Mouse (Mus musculus): ENCODE data around the gene Smg9. TPM values are rescaled to one million over a fixed set of nuclear protein-coding genes. Genes with fewer than 3 reads are reported as not detected.

The Smg9 gene
- total RNA-seq, 1 experiment: 25.7 TPM

DNA sequence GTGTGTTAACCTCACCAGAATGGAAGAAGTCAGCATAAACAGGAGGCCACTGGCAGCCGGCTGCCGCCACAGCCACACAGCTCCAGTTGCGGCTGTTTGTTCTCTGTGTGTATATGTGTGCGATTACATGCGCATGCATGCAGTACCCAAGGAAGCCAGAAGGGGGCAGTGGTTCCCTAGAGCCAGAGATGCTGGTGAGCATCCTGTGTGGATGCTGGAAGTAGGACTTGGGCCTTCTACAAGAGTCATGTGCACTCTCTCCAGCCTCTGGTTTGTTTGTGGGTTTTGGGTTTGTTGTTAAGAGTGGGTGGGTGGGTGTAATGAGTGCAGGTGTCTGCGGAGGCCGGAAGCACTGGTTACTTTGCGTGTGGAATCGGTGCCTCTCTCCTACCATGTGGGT, 3.4 kb downstream of the Smg9 start:
- TF ChIP-seq MAFK (IDR thresholded peaks at IDR 0.05; ENCODE audit: insufficient read depth, low read depth, low read length) (no peak), HCFC1 (IDR thresholded peaks at IDR 0.05; ENCODE audit: borderline replicate concordance, insufficient read depth, low read length) (peak; percentile 36; the same call in 1 of the 2 replicates)
- in situ Hi-C loops (cut with MboI; ENCODE audit: low sequenced_read_pairs in 2 of 2, unreplicated experiment in 2 of 2): loop anchor here in 1 of 2 experiments (25.0 kb wide), 1 partner anchor 109 kb away; the partner anchor contains the start of genes AC161166.1 and Zfp428
- H3K9ac ChIP-seq (ENCODE audit: insufficient read depth, low read depth, low read length, poor library complexity, severe bottlenecking): no peak overlapping the region
- H3K27ac ChIP-seq (ENCODE audit: insufficient read depth, low read depth, low read length, poor library complexity, severe bottlenecking): no peak overlapping the region
- DNase-seq (ENCODE audit: low read depth, low spot score): no peak
- H3K4me1 ChIP-seq (ENCODE audit: control insufficient read depth in 2 of 2, insufficient read depth in 2 of 2, low read length in 2 of 2, poor library complexity in 1 of 2): peaks cover 0 to 2% of the 10 kb centered on the region in 2 experiments; a peak in 1 of 4 replicates
- H3K36me3 ChIP-seq (ENCODE audit: control insufficient read depth, insufficient read depth, low read length, poor library complexity, severe bottlenecking): peaks cover 6% of the 10 kb centered on the region; the same call in 1 of the 2 replicates
- H3K4me3 ChIP-seq (ENCODE audit: insufficient read depth in 1 of 2, low read depth in 1 of 2, low read length in 2 of 2, poor library complexity in 1 of 2, severe bottlenecking in 1 of 2): no peak overlapping the region
- H3K9me3 ChIP-seq (ENCODE audit: control insufficient read depth, insufficient read depth, low read depth, low read length): no peaks in the 10 kb centered on the region

DNA sequence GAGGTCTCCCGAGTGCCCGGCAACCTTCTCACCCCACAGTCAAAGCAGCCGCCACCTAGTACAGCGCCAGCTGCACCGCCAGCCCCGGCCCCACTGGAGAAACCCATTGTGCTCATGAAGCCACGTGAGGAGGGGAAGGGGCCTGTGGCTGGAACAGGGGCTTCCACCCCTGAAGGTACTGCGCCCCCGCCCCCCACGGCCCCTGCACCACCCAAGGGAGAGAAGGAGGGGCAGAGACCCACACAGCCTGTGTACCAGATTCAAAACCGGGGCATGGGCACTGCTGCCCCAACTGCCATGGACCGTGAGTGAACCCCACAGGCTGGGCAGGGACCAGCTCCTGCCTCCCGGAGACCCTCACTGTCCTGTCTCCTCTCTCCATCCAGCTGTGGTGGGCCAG, 6.2 kb downstream of the Smg9 start:
- Histone ChIP-seq H3K36me3 (ENCODE audit: control insufficient read depth, insufficient read depth, low read length, poor library complexity, severe bottlenecking) (peaks cover 12% of the 10 kb centered on the region; the same call in 1 of the 2 replicates), H3K4me1 (ENCODE audit: control insufficient read depth in 2 of 2, insufficient read depth in 2 of 2, low read length in 2 of 2, poor library complexity in 1 of 2) (peaks cover 0 to 2% of the 10 kb centered on the region in 2 experiments; a peak in 1 of 4 replicates), H3K27ac (ENCODE audit: insufficient read depth, low read depth, low read length, poor library complexity, severe bottlenecking) (no peak overlapping the region), H3K4me3 (ENCODE audit: insufficient read depth in 1 of 2, low read depth in 1 of 2, low read length in 2 of 2, poor library complexity in 1 of 2, severe bottlenecking in 1 of 2) (no peak overlapping the region), H3K9ac (ENCODE audit: insufficient read depth, low read depth, low read length, poor library complexity, severe bottlenecking) (no peak overlapping the region), H3K9me3 (ENCODE audit: control insufficient read depth, insufficient read depth, low read depth, low read length) (no peaks in the 10 kb centered on the region)
- in situ Hi-C loops (cut with MboI; ENCODE audit: low sequenced_read_pairs in 2 of 2, unreplicated experiment in 2 of 2): loop anchor here in 1 of 2 experiments (25.0 kb wide), 1 partner anchor 107 kb away; the partner anchor contains the start of genes AC161166.1 and Zfp428
- no peak for DNase-seq (ENCODE audit: low read depth, low spot score)
- TF ChIP-seq HCFC1 (IDR thresholded peaks at IDR 0.05; ENCODE audit: borderline replicate concordance, insufficient read depth, low read length) (no peak), ZNF384 (IDR thresholded peaks at IDR 0.05; ENCODE audit: low read depth, low read length) (no peak), MAFK (IDR thresholded peaks at IDR 0.05; ENCODE audit: insufficient read depth, low read depth, low read length) (no peak), ZC3H11A (IDR thresholded peaks at IDR 0.05; ENCODE audit: borderline replicate concordance, low read depth, low read length) (no peak), CHD2 (IDR thresholded peaks at IDR 0.05; ENCODE audit: low read depth, low read length) (no peak)

DNA sequence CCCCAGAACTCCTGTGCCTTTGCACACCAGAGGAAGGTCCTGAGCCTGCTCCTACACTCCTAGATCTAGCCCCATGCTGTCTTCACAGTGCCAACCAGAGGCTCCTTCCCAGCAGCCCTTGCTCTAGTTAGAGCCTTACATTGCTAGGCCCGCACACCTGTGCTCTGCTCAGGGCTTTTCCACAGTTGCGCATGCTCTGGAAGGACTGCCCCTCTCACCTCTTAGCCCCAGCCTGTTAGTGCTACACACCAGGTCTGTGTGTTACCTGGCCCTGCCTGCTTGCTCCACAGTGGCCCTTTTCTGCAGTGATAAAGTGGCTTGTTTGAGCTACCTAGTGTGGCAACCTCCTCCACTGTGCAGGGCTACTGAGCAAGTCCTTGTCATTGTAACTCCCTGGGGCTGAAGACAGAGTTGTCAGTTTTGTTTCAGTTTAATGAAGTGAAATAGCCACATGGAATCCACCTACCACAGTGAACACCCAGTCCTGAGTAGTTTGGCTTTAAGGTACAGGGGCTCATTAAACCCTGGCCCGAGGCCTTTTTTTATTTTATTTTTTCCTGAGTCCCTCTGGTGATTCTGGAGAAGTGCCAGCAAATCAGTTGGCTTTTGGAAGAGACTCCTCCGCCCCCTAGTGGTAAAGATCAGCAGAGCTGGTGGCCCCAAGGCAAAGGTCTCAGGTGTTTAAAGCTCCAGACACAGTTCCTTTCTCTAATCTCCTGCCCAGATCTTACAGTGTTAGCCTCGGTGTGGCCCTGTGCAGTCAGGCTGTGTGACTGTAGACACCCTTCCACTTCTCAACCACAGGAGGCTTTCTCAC, 7.3 kb downstream of the Smg9 start:
- H3K36me3 ChIP-seq (ENCODE audit: control insufficient read depth, insufficient read depth, low read length, poor library complexity, severe bottlenecking): peaks cover 12% of the 10 kb centered on the region; the same call in 1 of the 2 replicates
- no peak overlapping the region for H3K27ac ChIP-seq (ENCODE audit: insufficient read depth, low read depth, low read length, poor library complexity, severe bottlenecking)
- no peak overlapping the region for H3K9ac ChIP-seq (ENCODE audit: insufficient read depth, low read depth, low read length, poor library complexity, severe bottlenecking)

DNA sequence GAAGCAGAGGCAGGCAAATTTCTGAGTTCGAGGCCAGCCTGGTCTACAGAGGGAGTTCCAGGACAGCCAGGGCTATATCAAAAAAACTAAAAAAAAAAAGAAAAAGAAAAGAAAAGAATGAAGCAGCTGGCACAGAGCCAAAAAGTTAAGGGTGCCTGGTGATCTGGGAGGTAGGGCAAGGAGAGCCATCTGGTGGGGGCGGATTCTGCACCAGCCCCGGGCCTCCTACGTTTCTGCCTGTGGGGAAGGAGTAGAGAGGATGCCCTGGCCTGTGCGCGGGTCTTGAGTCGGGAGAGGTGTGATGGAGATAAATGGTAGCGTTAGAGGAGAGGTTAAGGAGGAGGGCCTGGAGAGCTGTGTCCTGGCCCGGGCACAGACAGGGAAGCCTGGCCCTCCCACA, 8.8 kb downstream of the Smg9 start:
- no peak for TF ChIP-seq CHD2 (IDR thresholded peaks at IDR 0.05; ENCODE audit: low read depth, low read length)
- no peak for TF ChIP-seq HCFC1 (IDR thresholded peaks at IDR 0.05; ENCODE audit: borderline replicate concordance, insufficient read depth, low read length)
- no peak for TF ChIP-seq ZNF384 (IDR thresholded peaks at IDR 0.05; ENCODE audit: low read depth, low read length)
- TF ChIP-seq ZC3H11A (IDR thresholded peaks at IDR 0.05; ENCODE audit: borderline replicate concordance, low read depth, low read length): no peak
- no peak for TF ChIP-seq MAFK (IDR thresholded peaks at IDR 0.05; ENCODE audit: insufficient read depth, low read depth, low read length)
- in situ Hi-C loops (cut with MboI; ENCODE audit: low sequenced_read_pairs in 2 of 2, unreplicated experiment in 2 of 2): loop anchor here in 1 of 2 experiments (25.0 kb wide), 1 partner anchor 104 kb away; the partner anchor contains the start of genes AC161166.1 and Zfp428
- Histone ChIP-seq H3K27ac (ENCODE audit: insufficient read depth, low read depth, low read length, poor library complexity, severe bottlenecking) (no peak overlapping the region), H3K4me1 (ENCODE audit: control insufficient read depth in 2 of 2, insufficient read depth in 2 of 2, low read length in 2 of 2, poor library complexity in 1 of 2) (peaks cover 0 to 4% of the 10 kb centered on the region in 2 experiments; a peak in 1 of 4 replicates), H3K4me3 (ENCODE audit: insufficient read depth in 1 of 2, low read depth in 1 of 2, low read length in 2 of 2, poor library complexity in 1 of 2, severe bottlenecking in 1 of 2) (no peak overlapping the region), H3K36me3 (ENCODE audit: control insufficient read depth, insufficient read depth, low read length, poor library complexity, severe bottlenecking) (peaks cover 14% of the 10 kb centered on the region; the same call in 1 of the 2 replicates), H3K9ac (ENCODE audit: insufficient read depth, low read depth, low read length, poor library complexity, severe bottlenecking) (no peak overlapping the region), H3K9me3 (ENCODE audit: control insufficient read depth, insufficient read depth, low read depth, low read length) (no peaks in the 10 kb centered on the region)
- DNase-seq (ENCODE audit: low read depth, low spot score): no peak

More for the DNA sequence above, 7.3 kb downstream of the Smg9 start:
- peaks cover 0 to 2% of the 10 kb centered on the region in 2 experiments; a peak in 1 of 4 replicates for H3K4me1 ChIP-seq (ENCODE audit: control insufficient read depth in 2 of 2, insufficient read depth in 2 of 2, low read length in 2 of 2, poor library complexity in 1 of 2)
- in situ Hi-C loops (cut with MboI; ENCODE audit: low sequenced_read_pairs in 2 of 2, unreplicated experiment in 2 of 2): loop anchor here in 1 of 2 experiments (25.0 kb wide), 1 partner anchor 106 kb away; the partner anchor contains the start of genes AC161166.1 and Zfp428
- peak; percentile 70 for DNase-seq (ENCODE audit: low read depth, low spot score)
- no peaks in the 10 kb centered on the region for H3K9me3 ChIP-seq (ENCODE audit: control insufficient read depth, insufficient read depth, low read depth, low read length)
- TF ChIP-seq ZC3H11A (IDR thresholded peaks at IDR 0.05; ENCODE audit: borderline replicate concordance, low read depth, low read length) (no peak), MAFK (IDR thresholded peaks at IDR 0.05; ENCODE audit: insufficient read depth, low read depth, low read length) (no peak), CHD2 (IDR thresholded peaks at IDR 0.05; ENCODE audit: low read depth, low read length) (no peak), HCFC1 (IDR thresholded peaks at IDR 0.05; ENCODE audit: borderline replicate concordance, insufficient read depth, low read length) (no peak)
- H3K4me3 ChIP-seq (ENCODE audit: insufficient read depth in 1 of 2, low read depth in 1 of 2, low read length in 2 of 2, poor library complexity in 1 of 2, severe bottlenecking in 1 of 2): no peak overlapping the region

All from ES-E14 (cell line).